Mouse (Mus musculus) thymus, postnatal 4 days (tissue): Measurements from ENCODE around the gene Olfr843.

Experiments
- DNase-seq: peaks from one replicate; pipeline ENCODE4 v3.0.0; 2021

The Olfr843 gene

DNA sequence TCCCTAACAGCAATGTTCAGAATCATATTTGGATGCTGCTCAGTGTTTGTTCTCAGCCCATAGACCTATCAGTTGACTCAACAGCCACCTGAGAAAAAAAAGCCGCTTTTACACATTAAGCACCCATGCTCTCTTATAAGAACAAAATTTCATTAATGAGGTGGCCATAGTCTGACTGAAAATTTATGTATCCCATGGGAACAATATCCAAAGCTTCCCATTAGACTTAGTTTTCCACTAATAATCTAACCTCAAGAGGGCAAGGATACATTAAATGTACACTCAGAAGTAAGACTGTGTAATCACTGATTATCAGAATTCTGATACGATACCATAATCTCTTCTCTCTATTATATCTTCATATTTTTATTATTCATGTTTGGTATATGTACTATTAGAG is at the start of gene Olfr843:
Gene Olfr843 (minus strand): TSS at position 101 of the 400 bp plus-strand sequence.
- no peak for DNase-seq
